Mouse (Mus musculus) embryonic facial prominence, embryonic 10.5 days (tissue): Measurements from ENCODE around the gene Hs6st1. TPM values are rescaled to one million over a fixed set of nuclear protein-coding genes. Genes with fewer than 3 reads are reported as not detected.

Experiments
- DNase-seq: peaks from one replicate; pipeline ENCODE4 v3.0.0-alpha.2; 2017; ENCODE audit warnings: low spot score
- H3K27ac ChIP-seq: fragments of 300-500 bp; sonication (generic); replicated peaks from 2 replicates; pipeline ENCODE4 v1.5.1; 2016; ENCODE audit warnings: mild to moderate bottlenecking
- H3K27me3 ChIP-seq: fragments of 300-500 bp; sonication (generic); replicated peaks from 2 replicates; pipeline ENCODE4 v1.6.1; 2016; ENCODE audit warnings: low read depth, mild to moderate bottlenecking; ENCODE audit not compliant: poor library complexity, severe bottlenecking
- H3K36me3 ChIP-seq: fragments of 300-500 bp; sonication (generic); replicated peaks from 2 replicates; pipeline ENCODE4 v1.6.1; 2016; ENCODE audit warnings: mild to moderate bottlenecking, moderate library complexity
- H3K4me1 ChIP-seq: fragments of 300-500 bp; sonication (generic); 2 replicates; pipeline ENCODE4 v1.6.1; 2016
- H3K4me3 ChIP-seq: fragments of 300-500 bp; sonication (generic); 2 replicates; pipeline ENCODE4 v1.5.1; 2016; ENCODE audit warnings: mild to moderate bottlenecking, moderate library complexity
- H3K9me3 ChIP-seq: fragments of 300-500 bp; sonication (generic); 2 replicates; pipeline ENCODE4 v1.6.1; 2016; ENCODE audit warnings: mild to moderate bottlenecking
- WGBS: fragments of 180-500 bp; shearing (Covaris S2); methylation state at CpG from one replicate; pipeline ENCODE4 v1.1.7; 2016; 5-methylcytosine and 5-hydroxymethylcytosine counted together
- microRNA-seq: library from miRNA; unstranded; fragments of <30 nt; microRNA quantifications from one replicate; pipeline ENCODE4, GENCODE M21; 2017
- polyA plus RNA-seq: library from polyadenylated mRNA; unstranded; fragments of >200 nt; fragmentation: Nextera tagmentation; extraction: Ambion mirVana; gene quantifications from 2 replicates; pipeline ENCODE4 v1.2.1, GENCODE M21; 2016

Hs6st1 gene
- polyA plus RNA-seq, 1 experiment from 2014 or later: 3.9 TPM

GRCm38 (mm10) chr1:36145050-36145449 is 76.8 kb downstream of the Hs6st1 start:
- Histone ChIP-seq H3K4me1 (no peaks in the 10 kb centered on the region), H3K36me3 (peaks cover 97% of the 10 kb centered on the region), H3K4me3 (no peak overlapping the region), H3K27ac (no peak overlapping the region), H3K9me3 (no peaks in the 10 kb centered on the region), H3K27me3 (no peaks in the 10 kb centered on the region)
- DNase-seq: peak; percentile 18
- WGBS: 38% methylated on average over 1 of the region's 1 CpGs

DNA sequence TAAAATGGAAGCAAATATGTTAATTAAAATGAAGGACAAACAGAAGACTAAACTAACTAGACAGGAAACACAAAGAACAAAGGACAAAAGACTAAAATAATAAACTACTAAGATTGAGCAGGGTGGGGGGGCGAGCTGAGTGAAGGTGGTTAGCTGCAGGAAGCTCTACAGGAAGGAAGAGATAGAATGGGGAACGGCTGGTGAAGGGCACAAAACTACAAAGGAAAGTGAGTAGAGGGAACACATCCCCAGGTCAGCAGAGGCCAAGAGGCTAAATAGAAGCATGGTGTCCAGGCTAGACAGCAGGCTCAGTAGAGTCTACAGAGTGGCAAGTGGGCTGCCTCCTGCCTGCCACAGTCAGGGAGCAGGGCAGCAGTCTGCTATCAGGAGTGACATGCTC is 80.6 kb downstream of the Hs6st1 start:
- no peak for DNase-seq
- Histone ChIP-seq H3K9me3 (no peaks in the 10 kb centered on the region), H3K4me3 (no peak overlapping the region), H3K27me3 (no peaks in the 10 kb centered on the region), H3K27ac (no peak overlapping the region), H3K36me3 (peaks cover 100% of the 10 kb centered on the region), H3K4me1 (no peaks in the 10 kb centered on the region)
- 74% methylated on average over 2 of the region's 2 CpGs for WGBS

DNA sequence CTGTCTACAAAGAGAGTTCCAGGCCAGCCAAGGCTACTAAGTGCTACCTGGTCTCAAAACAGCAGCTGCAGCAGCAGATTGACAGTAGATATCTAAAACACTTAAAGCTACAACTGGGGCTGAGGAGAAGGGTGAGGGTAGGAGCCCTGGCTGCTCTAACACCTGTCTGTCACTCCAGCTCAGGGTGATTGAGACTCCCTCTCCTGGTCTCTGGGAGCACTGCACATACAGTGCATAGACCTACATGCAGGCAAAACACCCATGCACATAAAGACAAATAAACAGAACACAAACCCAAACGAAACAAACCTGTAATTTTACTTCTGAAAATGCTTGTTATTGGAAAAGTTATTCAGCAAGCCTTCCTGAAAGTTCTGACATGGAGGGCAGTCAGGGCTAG is 81.2 kb downstream of the Hs6st1 start:
- DNase-seq: peak; percentile 30
- Histone ChIP-seq H3K27ac (no peak overlapping the region), H3K36me3 (peaks cover 100% of the 10 kb centered on the region), H3K4me3 (no peak overlapping the region), H3K4me1 (no peaks in the 10 kb centered on the region), H3K9me3 (no peaks in the 10 kb centered on the region), H3K27me3 (no peaks in the 10 kb centered on the region)
- WGBS: 75% methylated on average over 1 of the region's 1 CpGs

Small RNAs within 50 kb of the gene (microRNA-seq; reads per million reads assigned to microRNA genes)
- 3.4 reads per million, percentile 4 among the genes with 10 or more reads in this experiment for gene Mir6897

Other genes starting within 250 kb of the Hs6st1 start
- 44.6 and 51.2 TPM in 2 replicates for gene Uggt1, start 176.3 kb downstream of the Hs6st1 start, polyA plus RNA-seq
- 0.27 and 0.41 TPM in 2 replicates for gene Neurl3, start 206.3 kb downstream of the Hs6st1 start, polyA plus RNA-seq
- 3.3 and 4.5 TPM in 2 replicates for gene Arid5a, start 239.3 kb downstream of the Hs6st1 start, polyA plus RNA-seq